Mouse (Mus musculus) ES-E14 (cell line): ENCODE measurements around the gene Vsir. TPM values are rescaled to one million over a fixed set of nuclear protein-coding genes. Genes with fewer than 3 reads are reported as not detected.

Source experiments
- DNase-seq: peaks from one replicate; pipeline ENCODE4 v3.0.0-alpha.2; 2013; ENCODE audit warnings: low read depth, low spot score
- H3K27ac ChIP-seq: 2 replicates; pipeline ENCODE4 v1.5.1; 2012; ENCODE audit warnings: low read depth, mild to moderate bottlenecking, low read length, moderate library complexity, mixed read lengths; ENCODE audit not compliant: poor library complexity, insufficient read depth, severe bottlenecking
- H3K36me3 ChIP-seq: 2 replicates; pipeline ENCODE4 v1.6.1; 2012; ENCODE audit warnings: mild to moderate bottlenecking, low read length, moderate library complexity, mixed read lengths; ENCODE audit not compliant: control insufficient read depth, poor library complexity, insufficient read depth, severe bottlenecking
- H3K4me1 ChIP-seq, 2 experiments: fragments of 150-350 bp in 1 of 2; sonication (generic) in 1 of 2; 2 replicates each; pipeline ENCODE4 v1.6.1; 2012; ENCODE audit warnings: low read length in 2 of 2, mild to moderate bottlenecking in 1 of 2, mixed read lengths in 1 of 2; ENCODE audit not compliant: control insufficient read depth in 2 of 2, insufficient read depth in 2 of 2, poor library complexity in 1 of 2
- H3K4me3 ChIP-seq, 2 experiments: fragments of 150-350 bp in 1 of 2; sonication (generic) in 1 of 2; 2 replicates each; pipeline ENCODE4 v1.5.1; 2012; ENCODE audit warnings: low read length in 2 of 2, low read depth in 1 of 2, mild to moderate bottlenecking in 1 of 2, mixed read lengths in 1 of 2; ENCODE audit not compliant: insufficient read depth in 1 of 2, poor library complexity in 1 of 2, severe bottlenecking in 1 of 2
- H3K9ac ChIP-seq: 2 replicates; pipeline ENCODE4 v1.6.1; 2012; ENCODE audit warnings: low read depth, mild to moderate bottlenecking, low read length, mixed read lengths; ENCODE audit not compliant: poor library complexity, insufficient read depth, severe bottlenecking
- H3K9me3 ChIP-seq: fragments of 150-350 bp; sonication (generic); 2 replicates; pipeline ENCODE4 v1.6.1; 2012; ENCODE audit warnings: low read depth, mild to moderate bottlenecking, low read length; ENCODE audit not compliant: control insufficient read depth, insufficient read depth
- CHD2 ChIP-seq: IDR thresholded peaks from 2 replicates; pipeline ENCODE4 v1.6.1; 2014; ENCODE audit warnings: mild to moderate bottlenecking, low read depth, low read length, inconsistent platforms
- HCFC1 ChIP-seq: IDR thresholded peaks from 2 replicates; pipeline ENCODE4 v1.6.1; 2012; ENCODE audit warnings: low read length, inconsistent platforms, borderline replicate concordance; ENCODE audit not compliant: insufficient read depth
- MAFK ChIP-seq: IDR thresholded peaks from 2 replicates; pipeline ENCODE4 v1.6.1; 2014; ENCODE audit warnings: mild to moderate bottlenecking, low read depth, low read length, inconsistent platforms; ENCODE audit not compliant: insufficient read depth
- ZC3H11A ChIP-seq: IDR thresholded peaks from 2 replicates; pipeline ENCODE4 v1.6.1; 2012; ENCODE audit warnings: low read depth, mild to moderate bottlenecking, inconsistent platforms, low read length, borderline replicate concordance
- ZNF384 ChIP-seq: IDR thresholded peaks from 2 replicates; pipeline ENCODE4 v1.6.1; 2012; ENCODE audit warnings: low read depth, low read length, inconsistent platforms
- in situ Hi-C, 2 experiments: fragments of 600-800 bp; cut with MboI; formaldehyde crosslinking; loops; one replicate each; pipeline ENCODE4 v1.15.1; 2025; ENCODE audit warnings: low sequenced_read_pairs in 2 of 2, inconsistent platforms in 1 of 2; ENCODE audit not compliant: unreplicated experiment in 2 of 2
- total RNA-seq: library from RNA; depleted of rRNA; stranded (reverse); fragments of 300-350 nt; gene quantifications from 2 replicates; pipeline ENCODE4 v1.2.3, GENCODE M21; 2012

Gene Vsir
- total RNA-seq, 1 experiment: 5.5 TPM

DNA sequence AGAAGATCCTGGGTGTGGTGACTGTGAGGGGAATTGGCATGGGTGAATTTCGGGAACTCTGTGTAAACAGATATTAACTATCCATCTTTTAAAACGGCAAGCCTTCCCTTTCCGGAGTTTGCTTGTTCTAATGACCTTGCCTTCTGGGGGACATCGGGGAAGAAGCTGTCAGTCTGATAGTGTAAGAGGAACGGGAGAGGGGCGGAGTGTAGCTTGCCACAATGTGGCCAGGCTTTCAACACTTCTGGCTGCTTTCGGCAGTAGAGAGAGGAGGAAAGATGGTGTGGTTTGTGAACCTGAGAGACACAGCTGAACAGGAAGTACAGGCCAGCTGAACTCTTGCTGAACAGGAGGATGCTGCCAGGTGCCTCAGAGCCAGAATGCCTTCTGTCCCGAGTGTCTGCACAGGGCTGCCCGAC, 42.8 kb downstream of the Vsir start:
- Histone ChIP-seq H3K9ac (no peak overlapping the region), H3K9me3 (no peaks in the 10 kb centered on the region), H3K27ac (no peak overlapping the region), H3K36me3 (no peaks in the 10 kb centered on the region), H3K4me1 (peaks cover 0 to 10% of the 10 kb centered on the region in 2 experiments; a peak in 1 of 4 replicates), H3K4me3 (no peak overlapping the region)
- TF ChIP-seq MAFK (no peak), ZC3H11A (no peak), CHD2 (no peak), ZNF384 (no peak), HCFC1 (no peak)
- no peak for DNase-seq
- in situ Hi-C loops: no loop called here

- in situ Hi-C loops: no loop called here
- H3K36me3 ChIP-seq: no peaks in the 10 kb centered on the region
- TF ChIP-seq HCFC1 (no peak), CHD2 (no peak), ZNF384 (no peak), ZC3H11A (no peak), MAFK (no peak)
- no peak overlapping the region for H3K9ac ChIP-seq
- H3K27ac ChIP-seq: no peak overlapping the region
- no peak overlapping the region for H3K4me3 ChIP-seq
- no peaks in the 10 kb centered on the region for H3K9me3 ChIP-seq
- peaks cover 0 to 10% of the 10 kb centered on the region in 2 experiments; a peak in 1 of 4 replicates for H3K4me1 ChIP-seq
- no peak for DNase-seq
Observed at GRCm38 (mm10) chr10:60390177-60390903, 43.7 kb downstream of the Vsir start.

- H3K4me1 ChIP-seq: peaks cover 0 to 10% of the 10 kb centered on the region in 2 experiments; a peak in 1 of 4 replicates
- no peaks in the 10 kb centered on the region for H3K36me3 ChIP-seq
- in situ Hi-C loops: no loop called here
- TF ChIP-seq MAFK (no peak), HCFC1 (no peak), ZNF384 (no peak), ZC3H11A (no peak), CHD2 (no peak)
- H3K9me3 ChIP-seq: no peaks in the 10 kb centered on the region
- H3K27ac ChIP-seq: no peak overlapping the region
- H3K9ac ChIP-seq: no peak overlapping the region
- no peak for DNase-seq
- no peak overlapping the region for H3K4me3 ChIP-seq
Observed at GRCm38 (mm10) chr10:60390904-60391420, 44.3 kb downstream of the Vsir start.

GRCm38 (mm10) chr10:60391661-60392060, 45.0 kb downstream of the Vsir start:
- Histone ChIP-seq H3K4me1 (peaks cover 0 to 10% of the 10 kb centered on the region in 2 experiments; a peak in 1 of 4 replicates), H3K36me3 (no peaks in the 10 kb centered on the region), H3K9me3 (no peaks in the 10 kb centered on the region), H3K9ac (no peak overlapping the region), H3K27ac (no peak overlapping the region), H3K4me3 (no peak overlapping the region)
- no peak for DNase-seq
- TF ChIP-seq CHD2: no peak
- no peak for TF ChIP-seq ZC3H11A
- TF ChIP-seq MAFK: no peak
- TF ChIP-seq ZNF384: no peak
- TF ChIP-seq HCFC1: no peak
- in situ Hi-C loops: no loop called here
